Mouse (Mus musculus): ENCODE data around the gene Etnk2. TPM values are rescaled to one million over a fixed set of nuclear protein-coding genes. Genes with fewer than 3 reads are reported as not detected.

The Etnk2 gene
- polyA plus RNA-seq, 1 experiment from 2014 or later, result 4.9 TPM

- peak; percentile 82 for ATAC-seq (ENCODE audit: low FRiP score, low TSS enrichment)
- WGBS, result 4% methylated on average over 28 of the region's 28 CpGs
- Histone ChIP-seq H3K9me3 (ENCODE audit: low read length) (no peaks in the 10 kb centered on the region), H3K27me3 (ENCODE audit: insufficient read depth, low read length) (no peaks in the 10 kb centered on the region), H3K9ac (replicated peaks; ENCODE audit: low read length) (peak overlapping the region; percentile 82), H3K4me2 (replicated peaks; ENCODE audit: low read depth, low read length) (peak overlapping the region; percentile 67), H3K27ac (ENCODE audit: low read length) (peak overlapping the region; percentile 93), H3K4me3 (ENCODE audit: low read length) (peak overlapping the region; percentile 54), H3K4me1 (ENCODE audit: insufficient read depth, low read length) (peaks cover 90% of the 10 kb centered on the region), H3K36me3 (ENCODE audit: insufficient read depth, low read length) (no peaks in the 10 kb centered on the region)
Measured at GRCm38 (mm10) chr1:133418164-133418800, 54.9 kb downstream of the Etnk2 start.

- no peak for ATAC-seq (ENCODE audit: low FRiP score, low TSS enrichment)
- Histone ChIP-seq H3K4me2 (replicated peaks; ENCODE audit: low read depth, low read length) (no peak overlapping the region), H3K9me3 (ENCODE audit: low read length) (no peaks in the 10 kb centered on the region), H3K9ac (replicated peaks; ENCODE audit: low read length) (peak overlapping the region; percentile 82), H3K27ac (ENCODE audit: low read length) (peak overlapping the region; percentile 93), H3K4me1 (ENCODE audit: insufficient read depth, low read length) (peaks cover 79% of the 10 kb centered on the region), H3K4me3 (ENCODE audit: low read length) (no peak overlapping the region), H3K36me3 (ENCODE audit: insufficient read depth, low read length) (no peaks in the 10 kb centered on the region), H3K27me3 (ENCODE audit: insufficient read depth, low read length) (no peaks in the 10 kb centered on the region)
- 77% methylated on average over 3 of the region's 3 CpGs for WGBS
Measured at GRCm38 (mm10) chr1:133419178-133419834, 55.9 kb downstream of the Etnk2 start.

- Histone ChIP-seq H3K36me3 (ENCODE audit: insufficient read depth, low read length) (no peaks in the 10 kb centered on the region), H3K27me3 (ENCODE audit: insufficient read depth, low read length) (no peaks in the 10 kb centered on the region), H3K4me3 (ENCODE audit: low read length) (no peak overlapping the region; the same call in 1 of the 2 replicates), H3K4me1 (ENCODE audit: insufficient read depth, low read length) (peaks cover 68% of the 10 kb centered on the region), H3K9ac (replicated peaks; ENCODE audit: low read length) (peak overlapping the region; percentile 30; the same call in 1 of the 2 replicates), H3K27ac (ENCODE audit: low read length) (peak overlapping the region; percentile 49), H3K4me2 (replicated peaks; ENCODE audit: low read depth, low read length) (peak overlapping the region; percentile 76; the same call in 1 of the 2 replicates), H3K9me3 (ENCODE audit: low read length) (no peaks in the 10 kb centered on the region)
- no peak for ATAC-seq (ENCODE audit: low FRiP score, low TSS enrichment)
- whole genome bisulfite sequencing, result 43% methylated on average over 3 of the region's 3 CpGs
Measured at GRCm38 (mm10) chr1:133420491-133420890, 57.1 kb downstream of the Etnk2 start.

- no peak for ATAC-seq (ENCODE audit: low FRiP score, low TSS enrichment)
- Histone ChIP-seq H3K9ac (replicated peaks; ENCODE audit: low read length) (peak overlapping the region; percentile 30), H3K27ac (ENCODE audit: low read length) (peak overlapping the region; percentile 49), H3K36me3 (ENCODE audit: insufficient read depth, low read length) (no peaks in the 10 kb centered on the region), H3K4me3 (ENCODE audit: low read length) (peak overlapping the region; percentile 14; the same call in 1 of the 2 replicates), H3K4me2 (replicated peaks; ENCODE audit: low read depth, low read length) (peak overlapping the region; percentile 76), H3K27me3 (ENCODE audit: insufficient read depth, low read length) (no peaks in the 10 kb centered on the region), H3K9me3 (ENCODE audit: low read length) (no peaks in the 10 kb centered on the region), H3K4me1 (ENCODE audit: insufficient read depth, low read length) (peaks cover 62% of the 10 kb centered on the region)
- WGBS, result 38% methylated on average over 2 of the region's 2 CpGs
Measured at GRCm38 (mm10) chr1:133421061-133421460, 57.7 kb downstream of the Etnk2 start.

GRCm38 (mm10) chr1:133421975-133422570 lies 58.7 kb downstream of the Etnk2 start:
- H3K36me3 ChIP-seq (ENCODE audit: insufficient read depth, low read length), result no peaks in the 10 kb centered on the region
- peak overlapping the region; percentile 85 for H3K4me3 ChIP-seq (ENCODE audit: low read length)
- ATAC-seq (ENCODE audit: low FRiP score, low TSS enrichment), result no peak
- WGBS, result 26% methylated on average over 16 of the region's 16 CpGs
- H3K9me3 ChIP-seq (ENCODE audit: low read length), result no peaks in the 10 kb centered on the region
- peaks cover 52% of the 10 kb centered on the region for H3K4me1 ChIP-seq (ENCODE audit: insufficient read depth, low read length)
- H3K27me3 ChIP-seq (ENCODE audit: insufficient read depth, low read length), result no peaks in the 10 kb centered on the region
- peak overlapping the region; percentile 76 for H3K4me2 ChIP-seq (replicated peaks; ENCODE audit: low read depth, low read length)
- H3K9ac ChIP-seq (replicated peaks; ENCODE audit: low read length), result peak overlapping the region; percentile 95
- H3K27ac ChIP-seq (ENCODE audit: low read length), result peak overlapping the region; percentile 97

GRCm38 (mm10) chr1:133422615-133423161 lies 59.3 kb downstream of the Etnk2 start:
- under 1% methylated on average over 29 of the region's 29 CpGs for WGBS
- Histone ChIP-seq H3K36me3 (ENCODE audit: insufficient read depth, low read length) (no peaks in the 10 kb centered on the region), H3K4me1 (ENCODE audit: insufficient read depth, low read length) (peaks cover 46% of the 10 kb centered on the region), H3K27ac (ENCODE audit: low read length) (peak overlapping the region; percentile 97), H3K9ac (replicated peaks; ENCODE audit: low read length) (peak overlapping the region; percentile 95), H3K27me3 (ENCODE audit: insufficient read depth, low read length) (no peaks in the 10 kb centered on the region), H3K4me2 (replicated peaks; ENCODE audit: low read depth, low read length) (peak overlapping the region; percentile 76), H3K4me3 (ENCODE audit: low read length) (peak overlapping the region; percentile 85), H3K9me3 (ENCODE audit: low read length) (no peaks in the 10 kb centered on the region)
- peak; percentile 24; the same call in 1 of the 2 replicates for ATAC-seq (ENCODE audit: low FRiP score, low TSS enrichment)

- peaks cover 41% of the 10 kb centered on the region for H3K4me1 ChIP-seq (ENCODE audit: insufficient read depth, low read length)
- peak overlapping the region; percentile 85 for H3K4me3 ChIP-seq (ENCODE audit: low read length)
- H3K9me3 ChIP-seq (ENCODE audit: low read length), result no peaks in the 10 kb centered on the region
- H3K9ac ChIP-seq (replicated peaks; ENCODE audit: low read length), result peak overlapping the region; percentile 95
- H3K27ac ChIP-seq (ENCODE audit: low read length), result peak overlapping the region; percentile 97
- H3K27me3 ChIP-seq (ENCODE audit: insufficient read depth, low read length), result no peaks in the 10 kb centered on the region
- no peaks in the 10 kb centered on the region for H3K36me3 ChIP-seq (ENCODE audit: insufficient read depth, low read length)
- peak; percentile 5; the same call in 1 of the 2 replicates for ATAC-seq (ENCODE audit: low FRiP score, low TSS enrichment)
- peak overlapping the region; percentile 76 for H3K4me2 ChIP-seq (replicated peaks; ENCODE audit: low read depth, low read length)
- under 1% methylated on average over 31 of the region's 31 CpGs for WGBS
Measured at GRCm38 (mm10) chr1:133423166-133423542, 59.8 kb downstream of the Etnk2 start.

- WGBS, result under 1% methylated on average over 109 of the region's 128 CpGs
Measured at GRCm38 (mm10) chr1:133423543-133424480, 60.4 kb downstream of the Etnk2 start, which contains the start of gene Sox13. TSS of gene Sox13 (minus strand) at chr1:133424377.

More at GRCm38 (mm10) chr1:133423543-133424480, 60.4 kb downstream of the Etnk2 start, which contains the start of gene Sox13:
- peaks cover 34% of the 10 kb centered on the region for H3K4me1 ChIP-seq (ENCODE audit: insufficient read depth, low read length)
- peak within 1 kb of the TSS; percentile 85 for H3K4me3 ChIP-seq (ENCODE audit: low read length)
- peak within 1 kb of the TSS; percentile 97 for H3K27ac ChIP-seq (ENCODE audit: low read length)
- H3K27me3 ChIP-seq (ENCODE audit: insufficient read depth, low read length), result no peaks in the 10 kb centered on the region
- no peaks in the 10 kb centered on the region for H3K36me3 ChIP-seq (ENCODE audit: insufficient read depth, low read length)
- no peaks in the 10 kb centered on the region for H3K9me3 ChIP-seq (ENCODE audit: low read length)
- H3K9ac ChIP-seq (replicated peaks; ENCODE audit: low read length), result peak within 1 kb of the TSS; percentile 95
- peak; percentile 81 for ATAC-seq (ENCODE audit: low FRiP score, low TSS enrichment)
- H3K4me2 ChIP-seq (replicated peaks; ENCODE audit: low read depth, low read length), result peak within 1 kb of the TSS; percentile 76
